Mouse (Mus musculus) brain, embryonic 14.5 days (tissue): ENCODE results near the gene Hbq1a.

Experiments
- CTCF ChIP-seq: fragments of 200-500 bp; IDR thresholded peaks from 2 replicates; pipeline ENCODE4 v1.5.1; 2012; ENCODE audit warnings: inconsistent platforms, mild to moderate bottlenecking, moderate library complexity, borderline replicate concordance; ENCODE audit not compliant: insufficient read depth, insufficient read length; ENCODE audit errors: extremely low read depth
- POLR2A ChIP-seq: fragments of 200-500 bp; IDR thresholded peaks from 2 replicates; pipeline ENCODE4 v1.6.1; 2012; ENCODE audit warnings: mild to moderate bottlenecking, inconsistent platforms, borderline replicate concordance; ENCODE audit not compliant: poor library complexity, insufficient read depth, insufficient read length, severe bottlenecking; ENCODE audit errors: extremely low read depth

- TF ChIP-seq CTCF (no peak), POLR2A (no peak)
Measured at GRCm38 (mm10) chr11:32266194-32266593, 33.7 kb upstream of the Hbq1a start.
